Mouse (Mus musculus) splenic B cell, adult 2 months (primary cell): ENCODE measurements around the gene Zc2hc1b.

Experiments
- DNase-seq: peaks from one replicate; pipeline ENCODE4 v3.0.0-alpha.2; 2011; ENCODE audit warnings: low read depth, low spot score
- H3K27me3 ChIP-seq: 2 replicates; pipeline ENCODE4 v1.6.1; 2012; ENCODE audit warnings: mild to moderate bottlenecking, low read length, moderate library complexity, mixed read lengths; ENCODE audit not compliant: control insufficient read depth, poor library complexity, insufficient read depth, severe bottlenecking
- H3K36me3 ChIP-seq: 2 replicates; pipeline ENCODE4 v1.6.1; 2012; ENCODE audit warnings: mild to moderate bottlenecking, low read length, moderate library complexity, mixed read lengths; ENCODE audit not compliant: control insufficient read depth, poor library complexity, insufficient read depth, severe bottlenecking

Gene Zc2hc1b

DNA sequence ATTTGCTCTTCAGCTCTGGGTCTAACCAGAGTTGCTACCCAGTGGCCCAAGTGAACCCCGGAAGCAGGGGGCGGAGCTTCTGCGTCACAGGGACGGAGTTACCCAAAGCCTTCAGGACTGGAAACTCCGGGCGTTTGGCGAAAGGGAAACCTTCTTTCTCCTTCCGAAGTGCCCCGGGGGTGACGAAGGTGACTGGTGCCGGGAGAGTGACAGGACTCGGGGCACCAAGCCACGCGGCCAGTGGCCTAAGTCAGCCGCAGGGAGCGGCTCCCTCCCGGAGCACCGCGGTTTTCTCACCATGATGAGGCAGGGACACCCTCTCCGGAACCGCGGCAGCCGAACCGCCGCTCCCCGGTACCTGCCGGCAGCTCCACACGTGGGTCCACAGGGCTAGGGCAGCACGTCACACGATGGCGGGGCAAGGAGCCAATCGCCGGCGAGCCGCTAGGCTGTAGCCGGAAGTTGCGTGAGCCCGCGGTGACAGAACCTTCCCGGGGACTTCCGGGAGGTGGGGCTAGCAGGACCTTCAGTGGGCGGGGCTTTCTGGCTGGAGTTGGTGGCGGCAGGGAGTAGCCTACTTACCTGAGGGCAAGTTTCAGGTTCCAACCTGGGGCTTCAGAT is 15.0 kb upstream of the Zc2hc1b start, which contains the start of gene Ltv1:
TSS of gene Ltv1 (minus strand) at position 438 of the 621 bp plus-strand sequence.
- no peaks in the 10 kb centered on the region for H3K27me3 ChIP-seq
- DNase-seq, result peak; percentile 97
- no peaks in the 10 kb centered on the region for H3K36me3 ChIP-seq

DNA sequence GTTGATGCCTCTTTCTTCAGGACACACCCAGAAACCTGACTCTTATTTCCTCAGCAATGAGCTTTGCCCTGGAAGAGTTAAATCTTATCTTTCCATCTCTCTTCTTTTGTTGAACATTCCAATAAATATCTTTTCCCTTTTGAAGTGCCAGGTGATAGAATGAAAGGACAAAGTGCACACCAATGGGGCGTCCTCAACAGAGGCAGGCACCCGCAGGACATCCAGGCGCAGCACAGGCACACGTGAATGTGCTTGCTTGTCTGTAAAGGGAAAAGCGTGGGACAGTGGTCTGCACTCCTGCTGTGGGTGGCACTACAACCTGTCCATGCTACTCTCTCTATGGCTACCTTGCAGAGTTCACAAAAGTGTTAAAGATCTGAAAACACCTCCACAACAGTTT is 12.1 kb upstream of the Zc2hc1b start:
- Histone ChIP-seq H3K36me3 (peaks cover 1% of the 10 kb centered on the region; the same call in 1 of the 2 replicates), H3K27me3 (no peaks in the 10 kb centered on the region)
- no peak for DNase-seq

GRCm38 (mm10) chr10:13186754-13187153 is 8.9 kb upstream of the Zc2hc1b start:
- DNase-seq, result no peak
- Histone ChIP-seq H3K27me3 (no peaks in the 10 kb centered on the region), H3K36me3 (peaks cover 12% of the 10 kb centered on the region)

DNA sequence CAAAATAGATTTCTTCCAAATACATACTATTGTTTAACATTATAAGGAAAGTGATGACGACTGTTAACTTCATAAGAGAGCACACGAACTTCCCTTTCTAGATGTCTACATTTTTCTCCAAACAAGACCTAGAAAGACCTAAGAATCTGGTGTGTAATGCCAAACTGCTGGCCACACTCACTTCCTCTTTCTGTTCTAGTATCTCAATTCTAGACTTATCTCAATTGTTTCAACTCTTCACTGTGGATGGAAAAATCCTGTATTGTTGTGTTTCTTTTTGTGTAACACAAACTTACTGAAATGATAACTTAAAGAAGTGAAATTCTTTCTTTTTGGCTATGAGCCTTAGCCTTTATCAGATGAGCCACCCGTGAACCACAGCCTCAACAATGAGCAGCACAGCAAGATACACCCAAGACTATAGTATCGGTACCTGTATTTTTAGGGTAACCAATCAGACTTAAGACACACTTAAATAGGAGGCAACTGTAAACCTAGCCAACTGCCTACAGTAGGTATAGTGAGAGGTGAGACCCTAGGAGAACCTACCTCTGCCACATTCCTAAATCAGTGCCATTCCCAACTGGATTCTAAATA is 6.4 kb upstream of the Zc2hc1b start:
- no peaks in the 10 kb centered on the region for H3K27me3 ChIP-seq
- peaks cover 18% of the 10 kb centered on the region for H3K36me3 ChIP-seq
- DNase-seq, result peak; percentile 69

- DNase-seq, result no peak
- no peaks in the 10 kb centered on the region for H3K27me3 ChIP-seq
- H3K36me3 ChIP-seq, result peaks cover 20% of the 10 kb centered on the region
These were observed 2.4 kb upstream of the Zc2hc1b start for GRCm38 (mm10) chr10:13180211-13180610.

GRCm38 (mm10) chr10:13175866-13176265 is 2.0 kb downstream of the Zc2hc1b start:
- H3K36me3 ChIP-seq, result peaks cover 8% of the 10 kb centered on the region
- no peaks in the 10 kb centered on the region for H3K27me3 ChIP-seq
- no peak for DNase-seq

- Histone ChIP-seq H3K27me3 (no peaks in the 10 kb centered on the region), H3K36me3 (peaks cover 1% of the 10 kb centered on the region)
- no peak for DNase-seq
These were observed 5.0 kb downstream of the Zc2hc1b start for GRCm38 (mm10) chr10:13172798-13173221.

DNA sequence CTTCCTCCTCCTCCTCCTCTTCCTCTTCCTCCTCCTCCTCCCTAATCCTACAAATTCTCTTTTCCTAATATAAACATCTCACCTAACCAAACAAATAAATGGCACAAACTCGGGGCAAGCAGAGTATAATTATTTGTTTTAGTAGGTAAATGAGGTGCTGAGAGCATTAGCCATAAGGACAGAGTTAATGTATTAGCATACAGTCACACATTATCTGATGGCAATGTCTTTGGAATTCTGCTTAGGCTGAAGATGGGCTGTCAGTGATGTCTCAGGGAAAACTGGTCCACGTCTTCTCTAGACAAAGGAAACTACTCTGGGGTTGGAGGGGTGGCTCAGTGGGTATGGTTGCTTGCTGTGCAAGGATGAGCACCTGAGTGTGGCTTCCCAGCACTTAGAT is 6.4 kb downstream of the Zc2hc1b start:
- H3K36me3 ChIP-seq, result no peaks in the 10 kb centered on the region; the same call in 1 of the 2 replicates
- no peak for DNase-seq
- H3K27me3 ChIP-seq, result no peaks in the 10 kb centered on the region

DNA sequence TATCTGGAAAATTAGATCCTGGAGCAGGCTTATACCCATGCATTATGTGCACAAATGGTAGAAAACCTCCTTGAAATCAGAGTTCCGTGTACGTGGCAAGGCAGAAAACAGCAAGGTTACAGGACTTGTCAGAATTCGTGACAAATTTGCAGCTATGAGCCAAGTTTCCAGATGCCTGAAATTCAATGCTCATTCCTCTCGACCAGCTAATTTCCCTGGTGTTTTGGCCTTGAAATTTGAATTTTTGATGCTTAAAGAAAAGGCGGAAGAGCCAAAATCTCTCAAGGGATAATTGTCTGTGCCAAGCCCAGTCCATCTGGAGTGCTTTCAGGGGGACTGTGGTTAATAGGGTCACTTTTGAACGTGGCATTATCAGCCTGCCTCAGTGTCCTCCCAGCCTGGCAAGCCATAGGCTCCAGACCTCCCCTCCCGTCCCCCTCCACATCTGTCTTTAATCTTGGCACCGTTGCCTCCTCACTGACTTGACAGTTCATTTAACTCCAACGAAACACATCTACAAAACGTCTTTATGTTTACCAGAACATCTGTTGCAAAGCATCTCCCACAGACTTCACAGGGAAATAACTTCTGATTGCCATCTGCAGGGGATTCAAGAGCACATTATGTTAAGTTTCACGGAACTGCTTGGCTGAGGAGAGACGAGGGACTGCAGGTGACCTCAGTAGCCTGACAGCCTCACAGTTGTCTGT is 6.9 kb downstream of the Zc2hc1b start:
- Histone ChIP-seq H3K36me3 (no peaks in the 10 kb centered on the region; the same call in 1 of the 2 replicates), H3K27me3 (no peaks in the 10 kb centered on the region)
- no peak for DNase-seq

- Histone ChIP-seq H3K36me3 (no peaks in the 10 kb centered on the region), H3K27me3 (no peaks in the 10 kb centered on the region)
- no peak for DNase-seq
These were observed 9.4 kb downstream of the Zc2hc1b start for GRCm38 (mm10) chr10:13168461-13168860.

DNA sequence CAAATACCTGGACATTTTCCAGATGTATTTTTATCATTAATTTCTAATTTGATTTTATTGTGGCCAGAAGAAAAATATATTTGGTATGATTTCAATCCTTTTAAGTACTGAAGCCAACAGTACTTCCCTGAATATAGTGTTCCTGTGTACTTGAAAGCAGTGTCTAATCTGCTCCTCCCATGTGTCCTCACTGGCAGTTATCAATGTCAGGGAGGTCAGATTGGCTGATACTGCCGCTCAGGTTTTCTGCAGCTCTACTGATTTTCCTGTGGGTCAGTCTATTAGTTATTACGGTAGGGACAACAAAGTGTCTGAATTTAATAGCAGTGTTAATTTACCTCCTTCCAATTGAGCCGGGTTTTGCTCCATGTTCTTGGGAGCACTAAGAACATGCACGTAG is 15.8 kb downstream of the Zc2hc1b start:
- H3K27me3 ChIP-seq, result no peaks in the 10 kb centered on the region
- H3K36me3 ChIP-seq, result no peaks in the 10 kb centered on the region
- DNase-seq, result no peak

DNA sequence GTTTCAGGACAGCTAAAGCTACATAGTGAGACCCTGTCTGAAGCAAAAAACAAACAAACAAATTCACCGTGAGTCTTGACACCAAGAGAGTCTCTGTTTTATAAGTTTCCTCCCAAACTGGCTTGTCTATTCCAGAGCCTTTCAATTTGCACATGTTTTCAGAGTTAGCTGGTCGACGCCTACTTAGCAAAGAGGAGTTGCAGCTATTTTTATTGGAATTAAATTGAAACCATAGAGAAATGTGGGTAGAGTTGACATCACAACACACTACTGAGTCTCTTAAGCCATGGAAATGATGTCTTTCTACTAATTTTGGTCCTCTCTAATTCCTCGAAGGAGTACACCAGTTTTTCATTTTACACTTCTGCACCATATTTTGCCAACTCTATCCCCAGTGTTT is 16.9 kb downstream of the Zc2hc1b start:
- Histone ChIP-seq H3K36me3 (no peaks in the 10 kb centered on the region), H3K27me3 (no peaks in the 10 kb centered on the region)
- DNase-seq, result no peak

GRCm38 (mm10) chr10:13155377-13155776 is 22.4 kb downstream of the Zc2hc1b start:
- H3K36me3 ChIP-seq, result no peaks in the 10 kb centered on the region
- no peaks in the 10 kb centered on the region for H3K27me3 ChIP-seq
- no peak for DNase-seq

- no peaks in the 10 kb centered on the region for H3K36me3 ChIP-seq
- H3K27me3 ChIP-seq, result no peaks in the 10 kb centered on the region
- DNase-seq, result no peak
These were observed 24.9 kb downstream of the Zc2hc1b start for GRCm38 (mm10) chr10:13152811-13153364.

DNA sequence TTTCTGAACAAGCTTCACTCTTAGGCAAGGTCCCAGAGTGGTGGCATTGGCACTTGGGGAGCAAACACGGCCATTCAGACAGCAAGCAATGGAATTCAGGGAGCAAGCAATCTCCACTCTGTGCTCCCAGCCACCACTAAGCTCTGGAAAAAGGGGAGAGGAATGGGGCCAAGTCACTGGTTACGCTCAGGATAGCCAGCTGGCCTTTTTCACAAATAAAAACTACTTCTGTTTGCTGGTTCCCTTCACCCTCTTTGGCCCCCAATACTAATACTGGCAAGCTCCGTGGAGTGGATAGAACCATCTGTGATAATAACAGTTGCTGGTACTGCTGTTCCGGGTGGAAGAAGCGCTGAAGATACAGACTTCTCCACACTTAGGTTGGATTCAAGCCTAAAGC is 26.5 kb downstream of the Zc2hc1b start:
- Histone ChIP-seq H3K36me3 (no peaks in the 10 kb centered on the region), H3K27me3 (no peaks in the 10 kb centered on the region)
- no peak for DNase-seq
